Comparison of ENCODE assay signal across 28 mouse cellular contexts in the genomic region with DNA sequence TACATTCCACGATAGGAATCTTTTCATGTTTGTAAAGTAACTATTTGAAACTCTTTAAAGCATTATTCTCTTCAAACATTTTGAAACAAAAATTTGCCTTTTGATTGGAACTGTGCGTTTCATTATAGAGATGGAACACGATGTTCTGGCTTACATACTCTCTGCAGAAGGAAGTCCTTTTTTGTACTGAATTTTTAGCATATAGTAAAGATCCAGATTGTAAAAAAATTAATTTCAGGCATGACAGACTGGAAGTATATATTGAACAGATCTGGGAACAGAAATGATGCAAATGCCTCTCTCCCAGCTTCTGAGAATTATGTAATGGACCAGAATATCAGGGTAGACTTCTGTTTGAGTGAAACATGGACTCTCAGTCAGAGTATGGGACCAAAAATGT.
DNase-seq lines count a peak whose midpoint lies in the region; ATAC-seq and TF ChIP-seq lines count a peak whose summit lies in the region.
"Had no signal": no experiment of that assay in that cellular context is flagged by ENCODE, and none has a peak within 500 bp of the region (broad histone marks: within the 10 kb centered on the region; RNA-seq: fewer than 3 reads in every experiment).

No protein-coding gene starts in this region.

- H3K9ac ChIP-seq in forebrain, postnatal 0 days, result no peak overlapping the region
- no peak overlapping the region for H3K9ac ChIP-seq in forebrain, embryonic 13.5 days
- no peak overlapping the region for H3K9ac ChIP-seq in kidney, postnatal 0 days (ENCODE audit: low read depth, low read length)
- H3K9ac ChIP-seq in kidney, embryonic 16.5 days (replicated peaks; ENCODE audit: low read length), result no peak overlapping the region
- H3K9ac ChIP-seq: embryonic facial prominence, embryonic 13.5 days; embryonic facial prominence, embryonic 15.5 days; forebrain, embryonic 12.5 days; forebrain, embryonic 15.5 days had no signal

- H3K4me3 ChIP-seq in forebrain, postnatal 0 days (ENCODE audit: low read depth, low read length), result no peak overlapping the region
- H3K4me3 ChIP-seq in forebrain, embryonic 13.5 days, result no peak overlapping the region
- H3K4me3 ChIP-seq in kidney, postnatal 0 days (replicated peaks; ENCODE audit: low read depth, low read length), result no peak overlapping the region
- H3K4me3 ChIP-seq in kidney, embryonic 16.5 days (ENCODE audit: low read length), result no peak overlapping the region
- H3K4me3 ChIP-seq: embryonic facial prominence, embryonic 13.5 days; embryonic facial prominence, embryonic 15.5 days; erythroblast, embryonic 14.5 days; forebrain, embryonic 10.5 days; forebrain, embryonic 12.5 days; forebrain, embryonic 15.5 days had no signal

- H3K27ac ChIP-seq in forebrain, postnatal 0 days (ENCODE audit: low read depth, low read length), result no peak overlapping the region
- no peak overlapping the region for H3K27ac ChIP-seq in forebrain, embryonic 13.5 days
- H3K27ac ChIP-seq in kidney, postnatal 0 days, result no peak overlapping the region
- H3K27ac ChIP-seq in kidney, embryonic 16.5 days (ENCODE audit: low read length), result no peak overlapping the region
- H3K27ac ChIP-seq: embryonic facial prominence, embryonic 13.5 days; embryonic facial prominence, embryonic 15.5 days; forebrain, embryonic 10.5 days; forebrain, embryonic 12.5 days; forebrain, embryonic 15.5 days had no signal

- 0 out of 2 replicates have a peak, but pooled peaks cover under 1% of the 10 kb centered on the region for H3K4me1 ChIP-seq in forebrain, postnatal 0 days (ENCODE audit: insufficient read depth)
- peaks cover 2% of the 10 kb centered on the region for H3K4me1 ChIP-seq in forebrain, embryonic 13.5 days
- H3K4me1 ChIP-seq in kidney, postnatal 0 days (replicated peaks; ENCODE audit: insufficient read depth, low read length), result no peaks in the 10 kb centered on the region
- no peaks in the 10 kb centered on the region for H3K4me1 ChIP-seq in kidney, embryonic 16.5 days (ENCODE audit: insufficient read depth, low read length)
- H3K4me1 ChIP-seq: embryonic facial prominence, embryonic 13.5 days; embryonic facial prominence, embryonic 15.5 days had no signal

- H3K36me3 ChIP-seq in forebrain, postnatal 0 days (ENCODE audit: insufficient read depth), result no peaks in the 10 kb centered on the region
- no peaks in the 10 kb centered on the region for H3K36me3 ChIP-seq in forebrain, embryonic 13.5 days (ENCODE audit: poor library complexity, severe bottlenecking)
- H3K36me3 ChIP-seq in kidney, postnatal 0 days (ENCODE audit: insufficient read depth, low read length), result no peaks in the 10 kb centered on the region
- H3K36me3 ChIP-seq in kidney, embryonic 16.5 days (ENCODE audit: insufficient read depth, low read length), result no peaks in the 10 kb centered on the region
- H3K36me3 ChIP-seq: embryonic facial prominence, embryonic 13.5 days; embryonic facial prominence, embryonic 15.5 days; forebrain, embryonic 10.5 days; forebrain, embryonic 12.5 days; forebrain, embryonic 15.5 days; G1E had no signal

- TF ChIP-seq CTCF in forebrain, postnatal 0 days (IDR thresholded peaks at IDR 0.05; ENCODE audit: low read depth), result no peak
- TF ChIP-seq CTCF in kidney, postnatal 0 days (IDR thresholded peaks at IDR 0.05; ENCODE audit: low read depth), result no peak

- H3K4me2 ChIP-seq in forebrain, postnatal 0 days (ENCODE audit: low read depth), result no peak overlapping the region
- H3K4me2 ChIP-seq in forebrain, embryonic 13.5 days, result no peak overlapping the region
- H3K4me2 ChIP-seq in kidney, postnatal 0 days (ENCODE audit: low read length), result no peak overlapping the region
- H3K4me2 ChIP-seq in kidney, embryonic 16.5 days (replicated peaks; ENCODE audit: low read depth, low read length), result no peak overlapping the region
- H3K4me2 ChIP-seq: embryonic facial prominence, embryonic 13.5 days; embryonic facial prominence, embryonic 15.5 days; forebrain, embryonic 12.5 days; forebrain, embryonic 15.5 days had no signal

- DNase-seq in forebrain, postnatal 0 days, result peak; percentile 23
- peak; percentile 4 for DNase-seq in kidney, postnatal 0 days (ENCODE audit: low spot score)
- peak; percentile 37 for DNase-seq in brain, adult 2 months (ENCODE audit: low read depth, low spot score)
- peak; percentile 51 for DNase-seq in telencephalon, adult 2 months (ENCODE audit: low read depth, low spot score)
- no peak for DNase-seq in cerebellum, adult 11-12 months
- DNase-seq: adrenal gland, adult 8-10 months; adrenal gland, postnatal 14 days; adrenal gland, postnatal 36 days; B cell, adult 2 months; cerebellum, adult 18-20 months; cerebellum, adult 8-10 months; cerebellum, adult 9-11 months; cerebellum, postnatal 14 days; cerebellum, postnatal 36 days; embryo, embryonic 11 days had no signal

- WGBS in forebrain, postnatal 0 days, result 67% methylated on average over 3 of the region's 3 CpGs
- 95% methylated on average over 3 of the region's 3 CpGs for WGBS in forebrain, embryonic 13.5 days
- 79% methylated on average over 3 of the region's 3 CpGs for WGBS in kidney, postnatal 0 days
- 83% methylated on average over 3 of the region's 3 CpGs for WGBS in kidney, embryonic 16.5 days

- no peaks in the 10 kb centered on the region for H3K27me3 ChIP-seq in forebrain, postnatal 0 days (ENCODE audit: insufficient read depth, low read length)
- H3K27me3 ChIP-seq in forebrain, embryonic 13.5 days, result no peaks in the 10 kb centered on the region
- H3K27me3 ChIP-seq in kidney, postnatal 0 days (ENCODE audit: insufficient read depth, low read length), result no peaks in the 10 kb centered on the region
- no peaks in the 10 kb centered on the region for H3K27me3 ChIP-seq in kidney, embryonic 16.5 days (ENCODE audit: insufficient read depth, low read length)
- H3K27me3 ChIP-seq: CH12.LX; embryonic facial prominence, embryonic 13.5 days; embryonic facial prominence, embryonic 15.5 days; forebrain, embryonic 12.5 days; forebrain, embryonic 15.5 days had no signal

- ATAC-seq in forebrain, postnatal 0 days, result peak; percentile 56
- no peak for ATAC-seq in forebrain, embryonic 13.5 days
- no peak for ATAC-seq in kidney, postnatal 0 days (replicated peaks; ENCODE audit: low FRiP score, low read depth)
- ATAC-seq in kidney, embryonic 16.5 days (ENCODE audit: low FRiP score, low TSS enrichment), result no peak
- ATAC-seq: activated CD4-positive, CD25-positive, alpha-beta regulatory T cell, adult 4 months; CD4-positive, CD25-positive, alpha-beta regulatory T cell, adult 4 months; forebrain, embryonic 15.5 days; Patski had no signal

- no peaks in the 10 kb centered on the region for H3K9me3 ChIP-seq in forebrain, postnatal 0 days (ENCODE audit: low read length)
- no peaks in the 10 kb centered on the region for H3K9me3 ChIP-seq in forebrain, embryonic 13.5 days (replicated peaks)
- no peaks in the 10 kb centered on the region for H3K9me3 ChIP-seq in kidney, postnatal 0 days (replicated peaks; ENCODE audit: low read length)
- no peaks in the 10 kb centered on the region for H3K9me3 ChIP-seq in kidney, embryonic 16.5 days (ENCODE audit: low read length)
- H3K9me3 ChIP-seq: embryonic facial prominence, embryonic 13.5 days; embryonic facial prominence, embryonic 15.5 days; forebrain, embryonic 10.5 days; forebrain, embryonic 12.5 days; forebrain, embryonic 15.5 days; G1E had no signal
